Mouse (Mus musculus): ENCODE results near the gene Fam187b.

DNA sequence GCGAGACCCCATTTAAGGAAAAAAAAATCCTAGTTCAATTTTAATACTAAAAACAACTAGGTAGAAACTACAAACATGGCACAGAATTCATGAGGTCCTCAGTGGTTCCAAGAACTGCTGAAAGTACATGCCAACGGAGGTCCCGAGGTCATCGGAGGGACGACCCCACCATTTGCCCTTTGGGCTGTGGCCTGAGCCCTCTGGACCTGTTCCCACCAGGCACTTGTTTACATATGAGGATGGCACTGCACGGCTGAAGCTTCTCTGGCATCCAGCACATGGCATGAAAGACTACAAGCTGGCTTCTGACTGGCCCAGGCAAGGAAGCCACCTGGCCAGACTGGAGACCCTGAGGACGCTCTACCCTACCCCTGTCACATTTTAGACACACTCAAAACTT is 9.2 kb upstream of the Fam187b start:
- no peak for TF ChIP-seq POLR2A (IDR thresholded peaks at IDR 0.05; ENCODE audit: borderline replicate concordance, control insufficient read depth, low read depth, low read length)
- TF ChIP-seq CTCF (IDR thresholded peaks at IDR 0.05; ENCODE audit: control insufficient read depth, insufficient read depth, low read length) = no peak
